Mouse (Mus musculus) brain, embryonic 14.5 days (tissue): ENCODE data around the gene Sppl2c.

Experiments used
- CTCF ChIP-seq: fragments of 200-500 bp; IDR thresholded peaks from 2 replicates; pipeline ENCODE4 v1.5.1; 2012; ENCODE audit warnings: inconsistent platforms, mild to moderate bottlenecking, moderate library complexity, borderline replicate concordance; ENCODE audit not compliant: insufficient read depth, insufficient read length; ENCODE audit errors: extremely low read depth
- POLR2A ChIP-seq: fragments of 200-500 bp; IDR thresholded peaks from 2 replicates; pipeline ENCODE4 v1.6.1; 2012; ENCODE audit warnings: mild to moderate bottlenecking, inconsistent platforms, borderline replicate concordance; ENCODE audit not compliant: poor library complexity, insufficient read depth, insufficient read length, severe bottlenecking; ENCODE audit errors: extremely low read depth

GRCm38 (mm10) chr11:104186135-104186836 is at the start of gene Sppl2c:
- TF ChIP-seq CTCF (no peak), POLR2A (no peak)
